Mouse (Mus musculus) cerebellum, adult 8-10 months (tissue): Measurements from ENCODE around the gene Lyrm1.
A peak's percentile ranks its signal among the peaks of the same experiment; 100 is the strongest.

Experiments
- DNase-seq: peaks from one replicate; pipeline ENCODE4 v3.0.0; 2022

The Lyrm1 gene

DNA sequence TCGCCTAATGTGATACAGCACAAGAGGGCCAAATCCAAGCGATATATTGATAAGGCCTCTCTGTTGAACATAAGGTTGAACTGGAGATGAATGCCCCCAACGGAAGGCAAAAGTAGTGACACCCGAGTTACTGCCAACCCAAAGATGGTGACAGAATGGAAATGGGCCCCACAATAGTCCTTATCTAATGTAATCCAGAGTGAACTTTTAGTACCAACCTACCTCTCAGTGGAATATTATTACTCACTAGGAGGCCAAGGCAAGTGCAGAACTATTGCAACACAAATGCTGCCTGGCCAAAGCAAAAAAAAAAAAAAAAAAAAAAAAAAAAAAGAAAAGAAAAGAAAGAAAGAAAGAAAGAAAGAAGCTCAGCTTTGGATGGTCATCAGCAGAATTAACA lies 2.9 kb upstream of the Lyrm1 start:
- DNase-seq, result no peak

DNA sequence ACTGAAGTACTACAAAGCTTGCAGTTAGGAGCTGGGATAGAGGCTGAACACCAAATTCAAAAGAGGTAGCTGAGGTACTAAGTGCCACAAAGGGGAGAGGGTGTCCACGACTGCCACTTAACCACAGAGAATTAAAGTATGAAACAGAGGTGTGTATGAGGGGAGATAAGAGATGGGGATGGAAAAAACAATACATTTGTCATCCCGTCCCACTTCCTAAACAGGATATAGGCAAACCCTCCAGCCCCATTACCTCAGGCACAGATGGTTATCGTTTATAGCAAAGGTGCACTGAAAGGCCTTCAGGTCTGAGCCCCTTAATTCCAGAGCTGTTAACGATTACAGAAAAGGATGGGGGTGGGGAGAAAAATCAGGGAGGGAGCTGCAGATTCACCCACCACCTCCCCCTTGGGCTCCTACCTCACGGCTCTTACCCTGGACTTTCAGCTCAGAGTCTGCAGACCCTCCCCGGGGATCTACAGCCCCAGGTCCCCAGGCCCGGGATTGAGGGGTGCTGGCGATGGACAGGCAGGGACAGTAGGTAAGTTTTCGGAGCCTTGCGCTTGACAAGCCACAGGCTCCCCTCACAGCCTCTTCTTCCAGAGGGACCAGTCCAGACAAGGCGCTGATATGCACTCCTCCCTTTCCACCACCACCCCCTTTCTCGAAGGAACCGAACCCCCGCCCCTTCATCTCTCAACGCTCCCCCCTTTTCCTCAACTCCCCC lies 680 bp upstream of the Lyrm1 start:
- peak; percentile 38 for DNase-seq

DNA sequence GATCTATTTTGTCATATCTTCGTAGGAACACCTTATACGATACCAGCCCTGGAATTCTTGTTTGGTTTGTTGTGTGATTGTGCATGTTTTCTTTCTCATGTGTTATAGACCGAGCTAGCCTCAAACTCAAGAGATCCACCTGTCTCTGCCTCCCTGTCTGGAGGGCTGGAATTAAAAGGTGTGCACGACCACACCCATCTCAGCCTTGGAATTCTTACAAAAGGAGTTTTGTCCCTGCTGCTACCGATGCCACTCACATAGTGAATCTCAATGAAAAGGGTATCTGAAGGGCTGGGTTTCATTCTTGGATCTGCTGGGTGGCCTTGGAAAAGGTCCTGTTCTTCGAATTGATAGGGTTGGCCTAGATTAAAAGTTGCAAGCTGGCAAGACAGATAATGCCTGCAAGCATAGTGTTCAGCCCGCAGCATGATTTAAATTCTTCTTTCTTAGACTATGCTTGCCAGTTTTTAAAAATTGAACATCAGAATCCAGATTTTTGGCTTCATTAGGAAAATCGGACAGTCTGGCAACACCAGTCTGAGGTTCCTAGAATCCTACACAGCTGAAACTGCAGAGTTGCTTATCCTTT lies 2.0 kb downstream of the Lyrm1 start:
- DNase-seq, result no peak

DNA sequence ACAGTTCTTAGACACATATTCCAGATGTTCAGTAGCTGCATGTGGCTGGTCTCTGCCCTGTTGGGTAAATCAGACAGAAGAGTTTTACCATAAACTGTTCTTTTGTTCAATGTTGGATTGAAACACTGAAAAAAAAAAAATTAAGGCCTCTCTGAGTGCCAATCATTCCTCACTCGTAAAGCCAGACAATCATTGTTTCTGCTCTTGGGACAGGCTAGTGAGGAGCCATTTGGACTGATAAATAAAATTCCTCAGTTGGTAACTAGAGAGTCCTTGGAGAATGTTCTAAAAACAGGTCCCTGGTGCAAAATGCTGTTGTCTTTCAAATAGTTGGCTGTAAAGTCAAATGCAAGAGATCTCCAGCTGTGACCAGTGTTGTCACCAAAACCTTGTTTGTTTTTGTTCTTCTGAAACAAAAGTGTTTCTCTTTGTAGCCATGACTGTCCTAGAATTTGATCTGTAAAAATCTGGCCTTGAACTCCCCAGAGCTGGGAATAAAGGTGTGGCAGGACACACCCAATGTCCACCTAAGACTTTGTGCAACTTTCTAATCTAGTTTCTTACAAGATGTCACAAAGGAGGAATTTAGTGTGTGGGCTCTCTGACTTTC lies 2.7 kb downstream of the Lyrm1 start:
- no peak for DNase-seq

GRCm38 (mm10) chr7:119899386-119900057 lies 3.9 kb downstream of the Lyrm1 start:
- DNase-seq, result no peak

GRCm38 (mm10) chr7:119906523-119907215 lies 11.0 kb downstream of the Lyrm1 start:
- DNase-seq, result no peak

DNA sequence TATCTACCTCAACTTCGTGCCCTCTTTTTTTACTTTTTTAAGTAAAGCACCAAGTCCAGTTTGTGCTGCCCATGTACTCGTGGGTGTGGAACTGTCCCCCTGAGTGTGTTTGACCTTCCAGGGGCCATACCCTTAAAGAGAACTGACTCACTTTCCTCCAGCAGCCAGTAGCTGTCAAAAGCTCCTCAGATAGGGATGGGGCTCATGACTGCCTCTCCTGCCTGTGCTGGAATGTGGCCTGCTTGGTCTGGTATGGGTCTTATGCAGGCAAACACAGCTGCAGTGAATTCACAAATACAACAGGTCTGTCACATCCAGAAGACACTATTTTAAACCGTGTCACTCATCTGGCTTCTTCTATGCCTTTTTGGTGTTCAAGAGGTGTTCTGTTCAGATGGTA lies 16.1 kb downstream of the Lyrm1 start:
- DNase-seq, result no peak

DNA sequence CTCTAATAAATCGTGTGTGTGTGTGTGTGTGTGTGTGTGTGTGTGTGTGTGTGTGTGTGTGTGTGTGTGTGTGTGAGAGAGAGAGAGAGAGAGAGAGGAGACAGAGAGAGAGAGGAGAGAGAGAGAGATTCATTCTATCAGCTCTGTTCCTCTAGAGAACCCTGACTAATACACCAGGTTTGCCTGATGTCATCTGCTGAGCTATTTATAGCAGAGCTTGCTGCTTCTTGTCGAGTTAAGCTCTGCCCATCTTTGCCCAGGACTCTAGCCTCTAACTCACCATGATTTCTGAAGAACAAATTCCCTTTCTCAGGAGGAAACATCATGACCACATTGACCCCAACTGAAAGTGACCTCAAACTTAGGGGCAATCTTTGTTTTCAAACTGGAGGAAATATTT lies 24.8 kb downstream of the Lyrm1 start:
- DNase-seq, result no peak

DNA sequence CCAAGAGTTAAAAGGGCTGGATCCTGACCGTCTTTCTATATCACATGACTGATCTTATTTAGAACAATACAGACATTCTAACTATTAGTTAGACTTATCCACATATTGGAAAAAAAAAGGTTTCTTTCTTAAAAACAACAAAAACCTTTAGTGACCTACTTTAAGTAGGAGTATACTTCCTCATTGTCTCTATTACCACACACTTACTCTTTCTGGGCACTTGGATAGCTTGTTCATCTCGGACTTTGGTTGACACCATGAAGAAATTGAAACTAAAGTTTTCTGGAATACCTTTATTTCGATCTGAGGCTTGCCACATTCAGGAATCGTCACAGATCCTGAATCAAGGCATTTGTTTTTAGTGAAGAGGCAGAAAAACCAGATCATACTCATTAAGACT lies 25.4 kb downstream of the Lyrm1 start:
- no peak for DNase-seq

DNA sequence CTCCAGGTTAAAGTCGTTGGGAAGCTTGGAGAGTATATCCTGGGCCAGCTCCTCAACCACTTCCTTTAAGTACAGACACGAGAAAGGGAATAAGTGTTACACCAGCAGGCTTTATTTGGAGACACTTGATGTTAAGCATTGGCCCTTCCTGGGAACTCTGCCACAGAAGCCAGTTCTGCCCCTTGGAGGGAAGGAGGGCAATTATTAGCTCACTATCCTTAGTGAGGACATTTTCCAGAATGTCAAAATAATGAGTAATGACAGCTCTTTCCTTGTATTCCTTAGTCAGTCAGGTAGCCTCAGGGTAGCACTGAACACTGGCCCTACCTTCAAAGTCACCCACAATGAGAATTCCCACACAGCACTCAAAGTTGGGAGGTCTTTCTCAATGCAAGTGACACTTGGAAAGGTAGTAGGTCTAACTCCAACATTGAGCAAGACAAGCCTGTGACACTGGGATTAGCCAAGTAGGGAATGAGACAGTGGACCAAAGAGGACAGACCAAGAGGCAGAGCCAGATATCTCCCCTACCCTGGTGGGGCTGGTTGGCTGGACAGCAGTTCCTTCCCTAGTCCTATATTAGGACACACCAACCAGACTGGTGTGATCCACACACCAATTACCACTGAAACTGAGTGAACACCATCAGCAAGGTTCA lies 33.3 kb downstream of the Lyrm1 start:
- DNase-seq, result no peak

GRCm38 (mm10) chr7:119936321-119936720 lies 40.7 kb downstream of the Lyrm1 start:
- DNase-seq, result no peak

DNA sequence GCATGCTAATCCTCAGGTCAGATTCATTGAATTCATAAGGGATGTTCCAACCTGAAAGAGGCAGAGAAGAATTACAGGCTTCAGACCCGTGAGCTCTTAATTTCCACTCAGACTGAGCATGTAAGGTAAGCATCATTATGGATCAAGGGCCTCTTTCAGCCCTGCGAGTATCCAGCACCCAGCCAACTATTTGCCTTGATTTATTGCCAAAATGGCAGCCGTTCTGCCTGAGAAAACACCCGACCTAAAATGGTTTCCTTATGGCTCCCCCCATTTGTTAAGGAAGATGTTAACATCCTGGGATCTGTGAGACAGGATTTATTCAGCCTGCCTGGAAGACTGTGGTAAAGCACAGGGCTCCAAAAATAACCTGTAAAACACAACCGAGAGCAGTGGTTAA lies 41.4 kb downstream of the Lyrm1 start:
- no peak for DNase-seq

- no peak for DNase-seq
Observed at GRCm38 (mm10) chr7:119941569-119941968, 45.9 kb downstream of the Lyrm1 start.

- DNase-seq, result no peak
Observed at GRCm38 (mm10) chr7:119954047-119954446, 58.4 kb downstream of the Lyrm1 start.

DNA sequence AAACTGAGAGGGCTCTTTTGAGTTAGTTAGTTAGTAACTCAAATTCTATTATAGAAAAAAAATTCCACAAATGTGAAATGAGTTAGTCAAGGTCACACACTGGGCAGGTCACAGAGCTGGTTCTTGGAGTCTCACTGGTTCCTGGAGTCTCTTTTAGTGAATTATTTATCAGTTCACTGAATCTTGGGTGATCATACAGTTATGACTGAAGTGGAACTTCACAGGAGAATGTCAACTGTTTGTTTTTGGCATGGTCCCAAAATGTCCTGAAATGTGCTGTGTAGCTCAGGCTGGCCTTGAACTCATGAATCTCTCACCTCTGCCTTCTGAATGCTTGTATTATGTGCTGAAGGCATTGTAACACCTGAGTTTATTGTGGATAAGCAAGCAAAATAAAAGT lies 61.8 kb downstream of the Lyrm1 start:
- no peak for DNase-seq

DNA sequence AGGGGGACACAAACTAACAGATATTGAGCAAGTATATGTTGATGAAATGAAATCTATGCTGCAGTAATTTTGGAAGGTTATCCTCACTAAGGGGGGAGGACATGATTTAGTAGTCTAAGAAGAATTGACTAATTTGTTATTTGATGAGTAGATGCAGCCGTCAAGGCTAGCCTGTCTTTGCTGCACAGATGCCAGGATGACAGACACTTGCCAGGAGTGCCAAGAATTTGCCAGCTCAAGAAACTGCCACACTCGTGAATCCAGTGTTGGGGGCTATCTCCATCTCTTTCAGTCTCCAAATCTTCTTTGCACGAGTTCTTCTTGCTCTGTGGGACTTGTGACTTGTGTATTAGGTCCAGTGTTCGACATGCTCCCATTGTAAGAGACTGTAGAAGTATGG lies 63.4 kb downstream of the Lyrm1 start:
- no peak for DNase-seq

- no peak for DNase-seq
Observed at GRCm38 (mm10) chr7:119959491-119959890, 63.8 kb downstream of the Lyrm1 start.

DNA sequence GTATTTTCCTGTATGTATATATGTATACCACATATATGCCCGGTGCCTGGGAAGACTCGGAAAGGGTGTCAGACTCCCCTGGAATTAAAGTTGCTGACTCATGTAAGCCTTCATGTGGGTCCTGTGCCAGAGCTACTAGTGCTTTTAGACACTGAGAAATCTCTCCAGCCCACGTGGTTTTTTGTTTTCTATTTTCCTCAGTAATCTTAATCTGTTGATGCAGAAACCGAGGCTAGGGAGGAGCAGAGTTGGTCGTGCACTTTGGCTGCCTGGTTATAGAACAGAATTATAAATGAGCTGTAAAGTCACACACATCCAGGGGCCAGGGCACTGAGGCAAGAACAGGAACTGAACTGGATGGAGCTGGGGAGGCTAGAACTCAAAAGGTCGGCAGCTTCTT lies 64.3 kb downstream of the Lyrm1 start:
- no peak for DNase-seq

DNA sequence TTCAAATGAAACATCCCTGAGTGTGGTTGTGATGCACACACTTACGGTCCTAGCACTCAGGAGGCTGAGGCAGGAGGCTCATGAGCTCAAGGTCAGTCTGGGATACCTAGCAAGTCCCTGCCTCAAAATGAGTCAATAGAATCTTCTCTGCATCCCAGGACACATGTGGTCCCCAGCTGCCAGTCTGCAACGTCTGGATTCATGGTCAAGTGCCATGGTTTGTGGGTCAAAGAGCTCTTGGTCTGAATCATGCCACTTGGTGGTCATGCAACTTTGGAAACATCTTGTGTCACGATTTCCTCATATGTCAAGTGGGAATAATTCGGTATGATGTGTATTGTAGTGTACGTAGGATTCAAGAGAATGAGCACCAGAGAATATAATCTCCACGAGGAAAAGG lies 64.9 kb downstream of the Lyrm1 start:
- no peak for DNase-seq

GRCm38 (mm10) chr7:119961107-119961506 lies 65.4 kb downstream of the Lyrm1 start:
- no peak for DNase-seq

- no peak for DNase-seq
Observed at GRCm38 (mm10) chr7:119965205-119965604, 69.5 kb downstream of the Lyrm1 start.

- no peak for DNase-seq
Observed at GRCm38 (mm10) chr7:119965651-119966395, 70.2 kb downstream of the Lyrm1 start.
